Mouse (Mus musculus) adrenal gland, adult 8-10 months (tissue): Measurements from ENCODE around the gene Zfp488. TPM values are rescaled to one million over a fixed set of nuclear protein-coding genes. Genes with fewer than 3 reads are reported as not detected.

ENCODE experiments used
- DNase-seq: peaks from one replicate; pipeline ENCODE4 v3.0.0; 2022
- total RNA-seq, 4 experiments: library from RNA; stranded (reverse); gene quantifications; 2 replicates each; pipeline ENCODE4 v1.2.4; 2022

Zfp488 gene
- under 1 TPM in 3 of 4 experiments, not detected in 1; 0.07 to 0.22 (median 0.08) TPM for total RNA-seq

DNA sequence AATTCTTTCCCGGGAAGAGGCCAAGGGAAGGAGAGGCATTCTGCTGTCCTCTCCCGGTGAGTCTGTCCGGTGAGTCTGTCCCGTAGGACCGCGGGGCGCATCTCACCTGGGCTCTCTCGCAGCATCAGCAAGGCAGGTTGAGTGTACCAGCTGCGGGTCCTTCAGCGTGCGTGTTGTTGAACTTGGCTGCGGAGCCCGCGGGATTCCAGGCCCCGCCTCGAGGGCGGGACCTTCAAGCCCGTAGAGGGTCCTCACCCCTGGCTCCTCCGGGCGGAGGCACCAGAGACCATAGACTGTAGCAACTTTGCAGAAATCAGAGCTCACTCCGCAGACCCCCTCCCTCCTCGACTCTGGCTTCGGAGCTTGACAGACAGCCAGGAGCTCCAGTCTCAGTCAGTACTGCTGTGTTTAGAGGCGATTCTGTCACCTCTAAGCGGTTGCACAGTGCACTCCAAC is at the start of gene Zfp488:
TSS of gene Zfp488 (minus strand) at position 161 of the 456 bp plus-strand sequence.
- no peak for DNase-seq

DNA sequence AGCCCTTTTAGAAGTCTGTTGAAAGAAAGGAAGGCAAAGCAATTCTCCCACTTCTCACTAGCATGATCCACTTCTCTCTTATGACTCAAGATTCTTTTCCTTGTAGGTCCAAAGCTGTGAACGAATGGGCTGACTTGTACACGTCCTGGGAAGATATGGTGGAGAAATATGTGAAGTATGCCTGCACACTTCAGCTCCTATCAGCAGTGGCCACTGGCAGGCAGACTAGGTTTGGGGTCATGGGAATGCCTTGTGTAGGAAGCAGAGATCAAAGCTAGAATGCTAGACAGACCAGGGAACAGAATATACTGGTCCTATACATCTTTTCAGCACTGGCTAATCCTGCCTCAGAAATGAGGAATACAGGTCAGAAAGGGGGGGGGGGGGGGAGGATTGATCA is 48.1 kb upstream of the Zfp488 start:
- DNase-seq: no peak

DNA sequence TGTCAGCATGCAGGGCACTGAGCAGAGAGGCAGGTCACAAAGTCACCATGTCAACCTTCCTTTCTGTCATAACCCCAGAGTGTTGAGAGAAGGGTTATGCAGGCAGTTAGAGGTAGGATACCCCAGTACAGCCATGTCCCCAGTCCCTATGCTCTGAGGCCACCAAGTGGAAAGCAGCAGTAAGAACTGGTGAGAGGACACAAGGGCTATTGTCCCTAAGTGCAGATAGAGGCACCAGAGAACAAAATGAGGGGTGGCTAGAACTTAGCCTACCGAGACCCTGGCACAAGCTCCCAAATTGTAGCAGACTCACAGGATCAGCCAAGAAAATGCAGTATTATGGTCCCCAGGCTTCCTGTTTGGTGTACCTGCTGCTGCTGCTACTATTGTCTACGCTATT is 38.4 kb upstream of the Zfp488 start:
- DNase-seq: no peak

DNA sequence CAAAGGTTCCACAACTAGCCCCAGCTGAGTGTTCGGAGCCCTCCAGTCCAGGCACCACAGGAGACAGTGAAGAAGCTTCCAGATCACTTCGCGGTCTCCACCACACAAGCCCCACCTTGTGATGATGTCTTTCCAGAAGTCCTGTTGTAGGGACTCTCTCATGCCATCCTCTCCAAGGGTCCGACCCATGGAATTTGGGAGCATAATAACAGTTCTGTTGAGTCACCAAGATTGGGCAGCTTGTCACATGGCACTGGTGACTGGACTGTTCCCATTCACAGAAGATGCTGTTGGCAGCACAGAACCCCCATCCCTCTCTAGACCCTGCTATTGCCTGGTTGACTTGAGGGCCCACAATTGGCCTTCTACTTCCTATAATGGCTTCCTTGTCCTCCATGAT is 37.8 kb upstream of the Zfp488 start, which contains the start of gene Gm5460:
TSS of gene Gm5460 (plus strand) at position 378 of the 400 bp plus-strand sequence.
- no peak for DNase-seq

DNA sequence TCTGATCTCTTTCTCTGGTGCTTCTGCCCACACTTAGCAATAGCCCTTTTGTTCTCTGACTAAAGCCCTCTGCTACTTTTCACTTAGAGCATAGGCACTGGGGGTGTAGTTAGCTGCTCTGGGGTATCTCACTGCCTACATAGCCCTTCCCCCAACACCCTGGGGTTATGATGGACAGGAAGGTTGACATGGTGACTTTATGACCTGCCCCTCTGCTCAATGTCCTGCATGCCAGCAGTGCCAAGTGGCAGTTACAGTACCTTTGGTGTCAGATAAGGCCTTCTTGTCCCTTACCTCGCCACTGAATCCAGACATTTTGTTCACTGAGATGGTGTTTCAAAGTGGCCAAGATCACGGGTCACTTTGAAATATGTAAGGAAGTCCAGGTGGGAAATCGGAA is 36.5 kb upstream of the Zfp488 start, which contains the start of gene Gm30083:
TSS of gene Gm30083 (minus strand) at position 120 of the 400 bp plus-strand sequence.
- DNase-seq: no peak

DNA sequence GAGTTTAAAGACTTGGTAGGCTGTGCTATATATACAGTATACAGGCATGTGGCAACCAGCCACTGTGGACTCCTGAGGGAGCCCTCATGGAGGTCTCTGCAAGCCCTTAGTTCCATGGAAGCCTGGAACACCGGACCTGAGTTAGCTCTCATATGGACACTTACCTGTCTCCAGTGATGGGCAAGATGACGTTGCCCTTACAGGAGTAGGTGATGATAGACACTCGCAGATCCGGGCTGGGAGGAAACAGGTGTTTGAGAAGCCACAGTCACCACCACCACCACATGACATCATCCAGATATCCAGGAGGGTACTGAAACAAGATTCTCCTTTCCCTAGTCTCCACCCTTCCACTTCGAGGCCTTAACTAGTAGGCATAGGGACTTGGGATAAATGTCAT is 23.8 kb upstream of the Zfp488 start:
- DNase-seq: no peak

DNA sequence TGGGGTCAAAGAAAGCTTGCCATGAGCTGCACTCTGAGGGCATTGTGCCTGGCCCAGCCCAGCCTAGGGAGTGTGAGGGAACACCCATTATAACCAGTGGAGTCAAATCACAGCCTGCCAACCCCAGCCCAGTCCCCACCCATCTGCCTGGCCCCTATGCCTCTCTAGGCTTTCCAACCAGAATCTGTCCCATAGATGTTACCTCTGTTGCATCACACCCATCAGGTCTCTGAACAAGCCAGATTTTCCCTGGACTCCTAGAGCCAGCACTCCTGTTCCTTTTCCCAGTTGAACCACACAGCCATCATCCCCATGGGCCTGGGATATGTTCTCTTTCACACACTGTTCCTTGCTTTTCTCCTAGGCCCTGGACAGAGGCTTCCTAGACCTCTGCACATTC is 22.9 kb upstream of the Zfp488 start:
- no peak for DNase-seq

DNA sequence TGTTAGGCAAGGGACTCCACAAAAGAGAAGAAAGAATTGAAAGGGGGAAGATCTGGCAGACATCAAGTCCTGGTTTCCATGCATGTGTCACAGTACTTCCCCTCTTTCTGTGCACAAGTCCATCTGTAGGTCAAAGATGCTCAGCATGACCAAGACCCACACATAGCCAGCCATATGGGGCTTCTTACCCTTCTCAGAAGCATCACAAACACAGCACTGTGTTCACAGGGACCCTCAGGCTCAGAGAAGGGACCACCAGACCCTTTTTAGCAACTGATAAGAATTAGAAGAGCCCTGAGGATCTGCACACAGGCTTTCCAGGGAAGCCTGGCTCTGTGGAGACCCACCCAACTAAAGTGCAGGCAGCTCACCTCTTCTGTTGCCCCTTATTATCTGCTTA is 21.5 kb upstream of the Zfp488 start:
- DNase-seq: no peak

DNA sequence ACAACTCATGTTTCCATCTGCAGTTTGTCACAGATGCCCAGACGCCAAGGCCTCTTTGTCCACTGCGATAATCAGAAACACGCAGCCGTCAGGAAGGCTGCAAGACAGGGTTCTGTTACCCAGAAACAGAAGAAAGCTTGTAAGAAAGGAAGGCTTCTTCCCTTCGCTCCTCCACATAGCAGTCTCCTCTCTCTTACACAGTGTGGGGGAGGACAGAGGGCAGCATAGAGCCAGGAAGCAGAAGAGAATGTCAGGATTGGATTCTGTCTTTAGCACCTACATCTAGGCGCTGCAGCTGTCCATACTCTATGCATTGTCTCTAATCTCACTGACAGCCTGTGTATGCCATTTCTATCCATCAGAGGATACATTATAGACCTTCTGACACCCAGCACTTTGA is 18.9 kb upstream of the Zfp488 start:
- DNase-seq: no peak

DNA sequence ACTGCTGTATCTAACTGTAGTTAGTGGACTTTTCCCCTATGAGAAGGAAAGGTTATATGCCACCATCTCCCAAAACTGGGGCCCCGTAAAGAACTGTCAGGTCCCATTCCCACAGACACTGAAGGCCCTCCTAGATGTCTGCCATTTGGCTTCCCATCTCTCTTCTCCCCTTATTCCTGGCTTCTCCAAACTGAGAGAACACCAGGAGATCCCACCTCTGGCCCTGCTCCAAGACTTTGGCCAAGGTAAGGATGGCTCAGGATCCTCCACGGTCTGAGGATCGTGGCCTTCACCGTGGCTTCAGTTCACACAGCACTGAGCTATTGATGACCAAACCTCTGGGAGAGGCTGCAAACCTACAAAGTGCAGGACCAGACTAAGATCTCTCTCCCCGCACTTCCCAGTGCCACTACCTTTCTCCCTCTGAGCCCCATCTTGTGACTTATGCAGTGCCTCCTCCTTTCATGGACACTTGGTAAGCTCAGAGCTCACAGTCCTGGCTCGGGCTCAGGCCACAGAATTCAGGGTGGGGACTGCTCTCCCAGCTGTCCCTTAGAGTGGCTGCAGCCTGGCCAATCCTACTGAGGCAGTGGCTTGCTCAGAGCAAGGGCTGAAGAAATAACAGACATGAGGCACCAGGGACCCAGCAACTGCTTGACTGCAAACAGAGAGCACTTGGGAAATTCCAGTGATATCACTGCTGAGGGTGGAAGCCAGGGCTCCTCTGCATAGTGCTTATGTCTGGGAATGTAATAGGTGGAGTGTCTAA is 15.1 kb upstream of the Zfp488 start:
- no peak for DNase-seq

DNA sequence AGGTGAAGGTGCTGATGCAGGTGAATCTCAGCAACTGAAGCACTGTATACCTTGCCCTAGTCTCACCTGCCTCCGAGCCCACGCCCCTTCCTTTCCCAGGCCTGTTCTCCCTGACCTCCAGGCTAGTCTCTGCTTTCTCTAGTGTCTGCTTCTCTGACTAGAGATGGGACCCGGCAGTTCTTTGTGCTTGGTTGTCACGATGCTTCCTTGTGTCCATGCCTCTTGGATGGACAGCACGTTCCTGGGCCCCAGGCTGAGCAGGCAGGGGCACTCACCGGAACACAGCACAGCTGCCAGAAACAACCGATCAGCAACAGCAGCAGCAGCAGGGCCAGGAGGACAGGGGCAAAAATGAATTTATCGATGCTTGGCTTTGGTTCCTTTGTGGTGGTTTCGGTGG is 14.5 kb upstream of the Zfp488 start:
- no peak for DNase-seq

DNA sequence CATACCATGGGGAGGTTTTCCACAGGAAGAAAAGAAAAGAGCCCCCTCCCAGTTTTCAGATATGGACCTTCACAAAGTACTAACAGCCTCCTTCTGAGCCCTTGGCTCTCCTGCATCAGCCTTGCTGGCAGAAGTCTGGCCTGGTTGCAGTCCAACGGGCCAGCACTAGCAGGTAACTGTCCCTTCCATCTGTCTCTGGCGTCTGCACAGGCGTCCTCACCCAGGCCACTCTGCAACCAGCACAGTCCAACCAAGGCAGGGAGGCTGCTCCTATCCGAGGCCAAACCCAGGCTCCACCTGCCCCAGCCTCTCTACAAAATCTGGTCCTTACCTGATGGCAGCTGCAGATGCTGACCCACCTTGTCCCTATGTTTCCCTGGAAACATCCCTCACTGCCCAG is 13.4 kb upstream of the Zfp488 start:
- no peak for DNase-seq

DNA sequence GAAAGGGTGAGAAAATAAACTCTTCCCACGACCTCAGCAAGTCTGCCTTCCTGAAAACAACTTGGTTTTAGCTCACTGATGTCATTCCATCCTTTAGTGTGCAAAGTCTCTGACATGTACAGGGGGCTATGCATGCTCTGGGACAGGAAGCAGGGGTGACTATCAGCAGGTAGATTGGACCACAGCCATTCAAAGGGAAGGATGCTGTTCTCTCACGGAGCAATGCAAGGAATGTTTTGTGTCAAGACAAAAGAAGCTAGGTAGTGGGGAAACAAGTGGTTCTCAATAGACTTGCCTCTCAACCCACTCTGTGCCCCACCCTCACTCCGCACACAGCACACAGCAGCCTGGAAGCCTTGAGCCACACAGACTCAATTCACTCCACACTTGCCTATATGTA is 10.6 kb upstream of the Zfp488 start:
- DNase-seq: no peak

DNA sequence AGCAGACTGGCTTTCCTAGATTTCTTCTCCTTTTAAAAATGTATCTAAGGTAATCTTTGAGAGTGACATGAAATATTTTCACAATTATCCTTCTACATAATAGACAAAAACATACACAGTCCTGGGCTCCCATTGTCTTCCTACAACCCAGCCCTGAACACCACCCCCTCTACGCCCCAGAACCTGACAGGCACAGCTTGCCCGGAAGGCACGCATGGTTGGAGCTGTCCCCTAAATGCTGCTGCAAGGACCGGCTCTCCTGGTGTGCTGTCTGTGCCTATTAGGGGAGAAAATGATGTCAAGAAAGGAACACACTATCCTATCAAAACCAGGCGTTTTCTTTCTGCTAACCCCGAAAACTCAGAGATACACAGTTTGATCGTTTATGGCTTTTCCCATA is 816 bp downstream of the Zfp488 start:
- no peak for DNase-seq

DNA sequence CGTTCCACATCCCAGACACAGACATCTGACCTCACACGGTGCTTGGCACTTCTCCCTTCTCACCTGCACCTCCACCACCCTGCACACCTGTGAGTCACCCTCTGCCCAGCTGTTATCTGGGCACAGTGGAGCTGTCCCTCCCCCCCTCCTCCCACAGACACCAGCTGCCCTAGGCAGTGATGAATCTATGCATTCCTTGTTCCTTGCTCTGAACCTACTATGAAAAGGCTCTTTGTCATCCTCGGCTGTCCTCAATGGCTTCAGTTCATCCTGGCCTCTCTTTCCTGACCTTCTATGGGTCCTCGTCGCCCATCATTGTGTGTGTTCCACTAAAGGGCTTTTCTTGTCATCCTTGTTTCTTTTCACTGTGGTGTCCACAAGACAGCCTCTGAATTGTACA is 3.8 kb downstream of the Zfp488 start:
- no peak for DNase-seq

DNA sequence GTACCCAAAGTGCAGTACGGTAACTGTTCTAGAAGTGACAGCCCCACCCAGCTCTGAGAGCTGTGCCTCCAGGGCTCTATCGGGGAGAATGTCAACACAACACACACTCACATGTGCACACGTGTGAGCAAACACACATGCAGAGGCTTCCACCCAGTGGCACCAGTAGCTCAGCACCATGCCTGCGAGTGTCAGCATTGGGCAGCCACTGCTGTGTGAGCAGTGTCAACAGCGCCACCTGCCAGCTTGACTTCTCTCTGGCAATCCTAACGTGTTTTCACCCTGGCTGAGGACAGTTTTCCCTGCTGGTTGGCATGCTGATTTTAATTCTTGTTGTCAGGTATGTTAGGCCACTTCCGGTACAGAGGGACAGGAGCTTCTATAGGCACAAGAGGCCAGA is 5.9 kb downstream of the Zfp488 start:
- no peak for DNase-seq

DNA sequence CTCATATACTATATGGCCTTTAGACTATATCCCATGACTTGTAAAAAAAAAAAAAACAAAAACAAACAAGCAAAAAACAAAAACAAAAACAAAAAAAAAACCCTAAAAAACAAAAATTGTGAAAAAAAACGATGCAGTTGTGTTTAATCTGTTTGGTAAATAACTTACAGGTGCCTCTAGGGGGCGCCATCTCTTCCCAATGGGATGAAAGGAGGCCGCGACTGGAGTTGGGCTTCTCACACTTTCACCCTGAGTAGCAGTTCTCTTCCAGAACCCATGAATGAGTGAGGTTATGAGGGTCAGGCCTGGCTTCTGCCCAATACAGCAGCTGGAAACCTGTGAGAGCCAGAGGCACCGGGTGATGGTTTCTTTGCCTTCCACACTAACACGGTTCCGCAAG is 12.9 kb downstream of the Zfp488 start:
- DNase-seq: no peak

DNA sequence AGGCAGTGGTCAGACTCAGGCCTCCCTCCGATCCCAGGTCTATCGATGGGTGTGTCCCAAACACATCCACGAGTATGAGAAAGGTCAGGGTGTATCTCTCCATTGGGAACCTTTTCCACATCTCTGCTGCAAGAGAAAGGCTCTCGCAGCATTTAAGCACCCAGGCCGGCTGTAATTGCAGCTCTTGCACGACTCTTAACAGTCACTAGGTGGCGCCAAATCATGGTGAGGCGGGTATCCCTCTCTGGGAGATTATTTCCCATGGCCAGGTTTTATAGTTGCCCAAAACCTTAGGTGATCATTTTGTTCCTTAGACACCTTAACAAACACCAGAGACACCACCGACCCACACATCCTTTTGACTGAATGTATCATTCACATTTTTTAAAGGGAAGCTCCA is 19.2 kb downstream of the Zfp488 start:
- no peak for DNase-seq

DNA sequence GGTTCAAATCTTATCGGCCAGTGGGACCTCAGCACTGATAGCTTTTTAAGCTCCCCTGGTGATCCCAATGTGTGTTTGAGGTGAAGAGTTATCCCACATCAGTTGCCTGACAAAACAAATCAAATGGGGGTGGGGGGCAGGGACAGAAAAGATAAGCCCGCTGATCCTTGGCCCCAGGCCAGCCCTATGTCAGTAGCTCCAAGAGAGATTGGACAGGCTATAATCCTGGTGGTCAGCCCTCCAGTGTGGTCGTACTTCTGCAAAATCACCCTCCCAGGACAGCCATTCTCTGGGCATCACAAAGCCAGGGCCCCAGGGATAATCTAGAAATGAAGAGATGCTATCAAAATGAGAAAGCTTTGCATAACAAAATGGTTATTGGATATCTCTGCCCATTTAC is 19.7 kb downstream of the Zfp488 start:
- DNase-seq: no peak

DNA sequence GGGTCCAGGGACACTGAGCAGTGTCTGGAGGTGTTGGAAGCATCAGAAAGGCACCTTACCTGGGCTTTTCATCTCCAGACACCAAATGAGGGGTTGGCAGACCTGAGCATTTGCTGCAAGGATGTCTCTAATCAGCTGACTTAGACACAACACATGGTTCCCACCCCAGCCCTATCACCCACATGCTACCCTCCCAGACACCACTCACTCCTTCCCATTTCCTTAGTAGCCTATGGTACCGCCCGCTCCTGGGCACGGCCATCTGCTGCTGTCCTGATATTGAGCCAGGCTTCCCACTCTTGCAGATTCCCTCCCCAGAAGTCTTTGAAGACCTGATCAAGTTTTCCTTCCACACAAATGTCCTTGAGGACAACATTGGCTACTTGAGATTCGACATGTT is 20.4 kb downstream of the Zfp488 start:
- no peak for DNase-seq

DNA sequence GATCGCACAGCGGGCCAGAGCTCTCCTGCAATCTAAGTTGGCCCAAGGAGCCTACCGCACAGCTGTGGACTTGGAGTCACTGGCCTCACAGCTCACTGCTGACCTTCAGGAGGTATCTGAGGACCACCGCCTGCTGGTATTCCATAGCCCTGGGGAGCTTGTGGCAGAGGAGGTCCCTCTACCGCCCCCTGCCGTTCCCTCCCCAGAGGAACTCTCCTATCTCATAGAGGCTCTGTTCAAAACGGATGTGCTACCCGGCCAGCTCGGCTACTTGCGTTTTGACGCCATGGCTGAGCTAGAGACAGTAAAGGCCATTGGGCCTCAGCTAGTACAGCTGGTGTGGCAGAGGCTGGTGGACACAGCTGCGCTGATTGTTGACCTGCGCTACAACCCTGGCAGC is 22.5 kb downstream of the Zfp488 start:
- no peak for DNase-seq

DNA sequence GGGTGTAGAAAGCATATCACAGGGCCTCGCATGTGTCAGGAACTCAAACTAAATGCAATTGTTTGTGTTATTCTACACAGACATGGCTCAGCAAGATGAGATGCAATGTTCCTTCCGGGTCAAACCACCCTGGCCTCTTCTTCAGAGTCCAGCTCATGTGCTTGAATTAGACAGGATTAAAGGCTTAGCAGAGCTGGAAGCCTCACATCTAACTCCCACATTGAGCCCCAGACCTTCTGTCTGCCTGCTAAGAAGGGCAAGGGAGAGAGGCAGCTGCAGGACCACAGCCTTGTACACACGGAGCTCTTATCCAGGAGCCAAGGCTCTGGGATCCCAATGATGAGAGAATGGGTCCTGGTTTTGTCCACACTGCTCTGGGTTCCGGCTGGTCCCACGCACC is 24.8 kb downstream of the Zfp488 start, which contains the start of gene Rbp3:
TSS of gene Rbp3 (plus strand) at position 243 of the 400 bp plus-strand sequence.
- DNase-seq: no peak

DNA sequence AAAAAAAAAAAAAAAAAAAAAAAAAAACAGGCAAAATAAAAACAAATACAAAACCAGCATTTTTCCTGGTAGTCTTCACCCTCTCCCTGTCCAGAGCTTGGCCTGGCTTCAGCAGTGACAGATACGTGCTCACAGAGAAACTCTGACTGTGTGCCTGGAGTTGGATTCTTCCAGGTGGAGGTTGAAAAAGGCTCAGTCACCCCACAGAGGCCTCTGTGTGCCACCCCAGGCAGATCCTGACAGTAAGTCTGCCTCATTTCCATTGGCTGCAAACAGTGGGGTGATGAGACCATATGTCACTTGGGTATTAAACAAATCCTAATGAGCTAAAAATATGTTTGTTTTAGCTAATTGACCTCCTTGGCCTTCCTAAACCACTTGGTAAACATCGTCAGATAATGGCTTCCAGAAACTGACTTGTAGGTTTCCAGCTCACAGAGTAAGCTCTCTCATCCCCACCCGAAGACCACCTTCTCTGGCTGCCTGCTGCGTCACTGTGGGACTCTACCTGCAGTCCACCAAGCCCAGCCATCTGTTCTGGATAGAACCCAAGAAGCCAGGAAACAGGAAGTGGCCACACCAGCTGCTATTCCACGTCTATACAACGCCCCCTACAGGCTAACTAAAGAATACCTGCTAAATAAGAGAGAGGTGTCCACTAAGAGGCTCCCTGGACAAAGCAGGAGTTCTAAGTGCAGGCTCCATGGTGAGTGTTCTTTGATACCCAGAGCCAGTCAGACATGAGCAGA is 26.2 kb downstream of the Zfp488 start:
- no peak for DNase-seq

DNA sequence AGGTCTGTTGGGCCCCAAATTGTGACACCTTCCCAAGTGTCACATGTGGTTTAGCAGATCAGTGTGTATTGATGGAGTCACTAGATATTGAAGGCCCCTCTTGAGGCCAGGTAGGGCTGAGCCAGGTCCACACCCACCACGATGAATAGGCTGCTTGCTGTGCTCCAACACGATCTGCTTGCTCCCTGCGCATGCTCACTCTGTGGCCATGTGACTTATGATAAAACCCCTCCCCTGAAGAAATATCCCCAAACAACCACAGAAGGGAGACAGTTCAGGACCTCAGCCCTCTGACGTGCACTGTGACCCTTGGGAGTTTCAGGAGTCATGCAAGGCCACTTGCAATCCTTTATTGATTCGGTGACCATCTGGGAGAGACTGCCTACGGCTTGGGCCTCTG is 32.4 kb downstream of the Zfp488 start:
- no peak for DNase-seq
